11 mouse cellular contexts compared by ENCODE assay signal in the genomic region with DNA sequence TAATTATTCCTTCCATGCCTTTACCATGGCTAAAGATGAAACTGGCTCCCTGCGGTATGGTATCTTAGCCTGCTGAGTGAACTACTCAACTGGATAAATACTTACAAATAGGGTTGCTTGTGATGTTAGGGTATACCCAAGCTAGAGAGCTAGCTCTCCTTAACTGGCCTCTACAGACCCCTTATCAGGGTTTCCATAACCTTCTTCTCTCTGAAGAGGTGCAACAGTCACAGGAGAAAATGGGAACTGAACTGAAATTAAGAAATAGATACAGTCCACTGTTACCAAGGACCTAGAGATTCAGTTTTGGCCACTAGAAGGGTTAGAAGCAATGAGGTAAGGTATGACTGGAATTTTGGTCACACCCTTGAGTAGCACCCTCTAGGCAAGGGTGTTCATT.
"Had no signal": no experiment of that assay in that cellular context is flagged by ENCODE, and none has a peak within 500 bp of the region (broad histone marks: within the 10 kb centered on the region; RNA-seq: fewer than 3 reads in every experiment).

No protein-coding gene starts in this region.

- ATAC-seq: inflammation-experienced regulatory T-cells, adult 6 months; midbrain, embryonic 13.5 days had no signal

- H3K9me3 ChIP-seq: limb, embryonic 10.5 days; midbrain, embryonic 13.5 days had no signal

- H3K4me3 ChIP-seq: limb, embryonic 10.5 days; midbrain, embryonic 13.5 days had no signal

- DNase-seq: kidney, adult 2 months; kidney, postnatal 36 days; lung, embryonic 14.5 days; lung, postnatal 14 days; right cerebral cortex, adult 18-20 months; right cerebral cortex, postnatal 25 days; thymus, postnatal 36 days had no signal

- H3K27ac ChIP-seq: limb, embryonic 10.5 days; macrophage; midbrain, embryonic 13.5 days had no signal

- H3K27me3 ChIP-seq: midbrain, embryonic 13.5 days had no signal

- H3K9ac ChIP-seq: lung, embryonic 14.5 days; midbrain, embryonic 13.5 days had no signal

- H3K36me3 ChIP-seq: limb, embryonic 10.5 days; midbrain, embryonic 13.5 days had no signal

- H3K4me2 ChIP-seq: lung, embryonic 14.5 days; midbrain, embryonic 13.5 days had no signal
